Mouse (Mus musculus) midbrain, embryonic 14.5 days (tissue): ENCODE measurements at regions not wholly inside any gene's neighbourhood (a gene's known extent, or its start where the extent isn't known, plus 50 kb on each side); places are given as distances from the start of the nearest gene placed in this dataset.

ENCODE experiments used
- ATAC-seq: fragments of 200-750 bp; cut with Nextera tagmentation; 2 replicates; pipeline ENCODE4 v1.8.0; 2017; ENCODE audit warnings: moderate number of reproducible peaks, moderate library complexity; ENCODE audit not compliant: low FRiP score, low TSS enrichment
- DNase-seq: peaks from one replicate; pipeline ENCODE4 v3.0.0-alpha.2; 2015
- H3K27ac ChIP-seq: fragments of 300-500 bp; sonication (generic); replicated peaks from 2 replicates; pipeline ENCODE4 v1.5.1; 2014; ENCODE audit warnings: mild to moderate bottlenecking, low read depth, low read length, moderate library complexity
- H3K27me3 ChIP-seq: fragments of 300-500 bp; sonication (generic); 2 replicates; pipeline ENCODE4 v1.6.1; 2014; ENCODE audit warnings: low read length, control low read depth, mixed read lengths; ENCODE audit not compliant: control insufficient read depth, insufficient read depth
- H3K36me3 ChIP-seq: fragments of 300-500 bp; sonication (generic); 2 replicates; pipeline ENCODE4 v1.6.1; 2014; ENCODE audit warnings: low read length, control low read depth; ENCODE audit not compliant: control insufficient read depth, insufficient read depth
- H3K4me1 ChIP-seq: fragments of 300-500 bp; sonication (generic); 2 replicates; pipeline ENCODE4 v1.6.1; 2014; ENCODE audit warnings: mild to moderate bottlenecking, antibody characterized with exemption, low read length, control low read depth; ENCODE audit not compliant: control insufficient read depth, insufficient read depth
- H3K4me2 ChIP-seq: fragments of 300-500 bp; sonication (generic); 2 replicates; pipeline ENCODE4 v1.6.1; 2014; ENCODE audit warnings: mild to moderate bottlenecking, low read length, moderate library complexity
- H3K4me3 ChIP-seq: fragments of 300-500 bp; sonication (generic); replicated peaks from 2 replicates; pipeline ENCODE4 v1.5.1; 2014; ENCODE audit warnings: low read depth, low read length
- H3K9ac ChIP-seq: fragments of 300-500 bp; sonication (generic); replicated peaks from 2 replicates; pipeline ENCODE4 v1.6.1; 2014; ENCODE audit warnings: mild to moderate bottlenecking, low read length, moderate library complexity
- H3K9me3 ChIP-seq: fragments of 300-500 bp; sonication (generic); 2 replicates; pipeline ENCODE4 v1.6.1; 2016; ENCODE audit warnings: low read length, control low read depth, mixed read lengths; ENCODE audit not compliant: control insufficient read depth
- WGBS: fragments of 180-500 bp; shearing (Covaris S2); extraction: QIAGEN DNeasy Blood & Tissue Kit; methylation state at CpG from one replicate; pipeline ENCODE4 v1.1.7; 2014; 5-methylcytosine and 5-hydroxymethylcytosine counted together

DNA sequence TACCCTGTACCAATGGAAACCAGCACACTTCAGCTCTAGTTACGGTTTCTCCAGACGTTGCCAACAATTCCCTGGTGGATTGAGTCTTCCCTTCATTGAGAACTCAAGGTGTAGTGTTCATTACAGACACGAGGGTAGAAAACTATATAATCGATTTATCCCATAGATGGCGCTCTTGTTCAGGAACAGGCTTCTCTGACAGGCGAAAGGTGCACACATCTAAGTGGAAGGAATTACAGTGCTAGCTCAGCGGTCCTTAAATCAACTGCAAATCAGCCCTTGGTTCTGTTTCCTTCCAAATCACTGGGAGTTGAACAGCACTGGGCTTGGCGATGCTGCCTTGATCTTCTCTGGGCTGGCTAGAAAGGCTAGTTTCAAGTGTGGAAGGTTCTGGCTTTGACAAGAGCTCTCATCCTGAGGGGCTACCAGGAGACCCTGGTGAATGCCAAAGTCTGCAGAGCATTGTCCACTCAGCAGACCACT, 161.1 kb downstream of the March11 start:
- WGBS: 11% methylated on average over 8 of the region's 8 CpGs
- peak; percentile 87 for DNase-seq
- H3K9ac ChIP-seq: no peak overlapping the region
- H3K4me2 ChIP-seq: no peak overlapping the region
- no peaks in the 10 kb centered on the region for H3K27me3 ChIP-seq
- peak; percentile 84 for ATAC-seq
- H3K36me3 ChIP-seq: no peaks in the 10 kb centered on the region
- no peak overlapping the region for H3K27ac ChIP-seq
- no peaks in the 10 kb centered on the region for H3K4me1 ChIP-seq
- H3K4me3 ChIP-seq: no peak overlapping the region
- no peaks in the 10 kb centered on the region for H3K9me3 ChIP-seq

DNA sequence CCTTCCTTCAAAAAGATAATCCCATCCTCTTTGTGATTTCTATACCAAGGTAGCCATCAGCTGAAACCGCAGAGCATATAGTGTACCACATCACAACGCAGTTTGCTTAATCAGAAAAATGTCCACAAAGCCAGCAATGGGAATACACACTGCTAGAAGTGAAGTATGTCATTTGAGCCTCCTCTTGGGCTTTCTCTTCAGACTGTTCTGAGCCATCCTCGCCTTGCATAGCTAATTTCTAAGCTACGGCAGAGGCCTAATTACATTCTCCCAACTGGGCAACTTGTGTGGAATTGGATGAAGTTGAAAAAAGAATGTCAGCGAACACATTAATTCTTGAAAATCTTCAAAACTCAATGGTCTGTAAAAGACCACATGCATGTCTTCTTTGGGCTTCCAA, 178.5 kb downstream of the March11 start:
- ATAC-seq (no peak), DNase-seq (no peak)
- no peaks in the 10 kb centered on the region for H3K27me3 ChIP-seq
- H3K9me3 ChIP-seq: no peaks in the 10 kb centered on the region
- no peak overlapping the region for H3K4me3 ChIP-seq
- H3K9ac ChIP-seq: no peak overlapping the region
- no peaks in the 10 kb centered on the region for H3K36me3 ChIP-seq
- H3K4me2 ChIP-seq: no peak overlapping the region
- H3K27ac ChIP-seq: no peak overlapping the region
- H3K4me1 ChIP-seq: no peaks in the 10 kb centered on the region
- WGBS: 83% methylated on average over 5 of the region's 5 CpGs
